Mouse (Mus musculus) C2C12 (cell line): ENCODE results near the gene Ttll11.

Experiments used
- CTCF ChIP-seq: IDR thresholded peaks from one replicate; pipeline ENCODE4 v1.5.1; 2011; ENCODE audit not compliant: control insufficient read depth, insufficient read depth, insufficient read length
- FOSL1 ChIP-seq: IDR thresholded peaks from one replicate; pipeline ENCODE4 v1.8.0; 2011; ENCODE audit warnings: mild to moderate bottlenecking, low read length; ENCODE audit not compliant: poor library complexity, insufficient read depth, severe bottlenecking
- MAX ChIP-seq: IDR thresholded peaks from one replicate; pipeline ENCODE4 v1.6.1; 2011; ENCODE audit warnings: mild to moderate bottlenecking, control low read depth
- MYOD1 ChIP-seq: IDR thresholded peaks from one replicate; pipeline ENCODE4 v1.6.1; 2011; ENCODE audit warnings: low read depth; ENCODE audit not compliant: control insufficient read depth, insufficient read length
- MYOG ChIP-seq: IDR thresholded peaks from one replicate; pipeline ENCODE4 v1.6.1; 2011; ENCODE audit not compliant: control insufficient read depth, insufficient read length; ENCODE audit errors: extremely low read depth
- USF1 ChIP-seq: IDR thresholded peaks from one replicate; pipeline ENCODE4 v1.6.1; 2011; ENCODE audit warnings: low read depth, mild to moderate bottlenecking, control low read depth, moderate library complexity

GRCm38 (mm10) chr2:35797998-35798397 lies 181.7 kb downstream of the Ttll11 start:
- TF ChIP-seq CTCF, result no peak
- no peak for TF ChIP-seq USF1
- no peak for TF ChIP-seq MAX
- no peak for TF ChIP-seq MYOD1
- no peak for TF ChIP-seq FOSL1
- TF ChIP-seq MYOG, result no peak
